Mouse (Mus musculus) erythroblast, embryonic 14.5 days (primary cell): Measurements from ENCODE around the gene Naaa.

Experiments used
- GATA1 ChIP-seq: IDR thresholded peaks from 2 replicates; pipeline ENCODE4 v1.6.1; 2012; ENCODE audit warnings: low read length, inconsistent platforms, mixed read lengths
- TAL1 ChIP-seq: IDR thresholded peaks from 3 replicates; pipeline ENCODE4 v1.6.1; 2012; ENCODE audit warnings: low read length, inconsistent platforms, mixed read lengths

GRCm38 (mm10) chr5:92215308-92215707 lies 62.7 kb downstream of the Naaa start, which contains the start of gene U90926:
- TF ChIP-seq GATA1 (no peak), TAL1 (no peak)
